Mouse (Mus musculus): Measurements from ENCODE around the gene Dnm3. TPM values are rescaled to one million over a fixed set of nuclear protein-coding genes. Genes with fewer than 3 reads are reported as not detected.

Gene Dnm3
- polyA plus RNA-seq, 1 experiment, result 0.43 TPM

DNA sequence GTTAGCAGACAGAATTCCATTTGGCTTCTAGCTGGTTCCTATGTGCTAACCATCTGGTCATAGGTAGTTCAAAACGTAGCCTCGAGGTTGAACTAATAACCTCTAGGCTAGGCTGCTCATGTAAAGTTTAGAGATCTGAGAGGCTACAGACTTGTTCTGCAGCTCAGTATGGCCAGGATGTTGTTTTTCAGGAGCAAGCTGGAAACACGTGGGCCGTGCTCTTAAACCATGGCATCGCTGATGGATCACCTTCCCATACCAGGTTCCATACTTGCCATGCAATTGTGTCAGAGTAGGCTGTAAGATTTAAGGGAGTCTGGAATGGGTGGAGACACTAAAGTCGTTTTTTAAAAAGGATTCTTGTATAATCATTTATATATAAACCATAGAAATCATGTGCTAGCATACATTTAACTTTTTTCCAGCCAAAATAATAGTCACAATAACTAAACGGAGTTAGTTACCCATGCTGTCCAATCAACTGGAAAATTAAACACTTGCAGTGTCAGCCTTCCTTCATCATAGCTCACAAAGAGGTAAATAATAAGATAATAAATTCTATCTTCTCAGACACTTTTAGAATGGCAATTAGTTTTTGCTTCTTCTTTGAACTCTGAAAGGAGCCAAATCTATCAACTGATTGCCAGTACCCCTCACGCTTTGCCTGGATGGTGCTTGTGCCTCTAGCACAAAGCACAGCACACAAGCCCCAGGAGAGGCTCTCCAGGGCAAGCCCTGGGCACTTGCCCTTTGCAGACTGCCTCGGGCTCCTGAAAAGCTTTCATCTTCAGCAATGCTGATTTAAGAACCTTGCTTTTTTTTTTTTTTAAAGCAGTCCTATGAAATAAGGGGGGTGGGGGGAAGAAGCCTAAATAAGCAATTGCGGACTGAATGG, 486.9 kb downstream of the Dnm3 start:
- 87% methylated on average over 10 of the region's 10 CpGs for WGBS
- H3K4me1 ChIP-seq (ENCODE audit: control insufficient read depth, insufficient read depth, insufficient read length), result no peaks in the 10 kb centered on the region
- DNase-seq (ENCODE audit: low read depth in 1 of 2, low spot score in 2 of 2), result no peak
- TF ChIP-seq CTCF (IDR thresholded peaks at IDR 0.05; ENCODE audit: extremely low read depth, insufficient read depth, insufficient read length, insufficient replicate concordance) (no peak), POLR2A (IDR thresholded peaks at IDR 0.05; ENCODE audit: low read depth, low read length) (no peak)
- no peaks in the 10 kb centered on the region for H3K36me3 ChIP-seq (ENCODE audit: control insufficient read depth, insufficient read depth, low read length)
- no peak overlapping the region for H3K4me3 ChIP-seq (ENCODE audit: extremely low read depth, insufficient read depth, insufficient read length)
- no peaks in the 10 kb centered on the region for H3K27me3 ChIP-seq (ENCODE audit: control insufficient read depth, insufficient read depth, low read length)
- no peak overlapping the region for H3K27ac ChIP-seq (ENCODE audit: insufficient read depth, low read length)

GRCm38 (mm10) chr1:161983979-161984566, 493.8 kb downstream of the Dnm3 start:
- WGBS, result 85% methylated on average over 4 of the region's 4 CpGs
- Histone ChIP-seq H3K4me1 (ENCODE audit: control insufficient read depth, insufficient read depth, insufficient read length) (no peaks in the 10 kb centered on the region), H3K27ac (ENCODE audit: insufficient read depth, low read length) (no peak overlapping the region), H3K27me3 (ENCODE audit: control insufficient read depth, insufficient read depth, low read length) (no peaks in the 10 kb centered on the region; the same call in 1 of the 2 replicates), H3K4me3 (ENCODE audit: extremely low read depth, insufficient read depth, insufficient read length) (no peak overlapping the region), H3K36me3 (ENCODE audit: control insufficient read depth, insufficient read depth, low read length) (no peaks in the 10 kb centered on the region)
- no peak for DNase-seq (ENCODE audit: low read depth in 1 of 2, low spot score in 2 of 2)
- no peak for TF ChIP-seq CTCF (IDR thresholded peaks at IDR 0.05; ENCODE audit: extremely low read depth, insufficient read depth, insufficient read length, insufficient replicate concordance)
- TF ChIP-seq POLR2A (IDR thresholded peaks at IDR 0.05; ENCODE audit: low read depth, low read length), result no peak

DNA sequence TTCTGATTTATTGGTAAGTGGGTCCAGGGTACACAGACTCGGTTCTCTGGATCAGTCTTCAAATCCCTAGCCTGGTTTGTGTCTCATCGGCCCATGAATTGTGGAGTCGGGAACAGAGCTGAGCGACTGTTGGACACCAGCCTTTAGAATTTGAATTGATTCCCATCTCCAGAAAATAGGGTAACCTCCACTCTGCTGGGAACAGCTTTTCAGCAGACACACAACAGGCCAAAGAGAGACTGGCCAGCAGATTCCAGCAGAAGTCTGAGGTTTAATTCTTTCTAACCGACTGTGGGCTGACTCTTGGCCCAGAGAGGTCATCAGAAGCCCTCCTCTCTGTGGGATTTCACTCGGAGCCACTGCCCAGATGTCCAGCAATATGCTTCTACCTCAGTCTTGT, 494.4 kb downstream of the Dnm3 start:
- Histone ChIP-seq H3K27ac (ENCODE audit: insufficient read depth, low read length) (no peak overlapping the region), H3K4me3 (ENCODE audit: extremely low read depth, insufficient read depth, insufficient read length) (no peak overlapping the region), H3K4me1 (ENCODE audit: control insufficient read depth, insufficient read depth, insufficient read length) (no peaks in the 10 kb centered on the region), H3K27me3 (ENCODE audit: control insufficient read depth, insufficient read depth, low read length) (no peaks in the 10 kb centered on the region; the same call in 1 of the 2 replicates), H3K36me3 (ENCODE audit: control insufficient read depth, insufficient read depth, low read length) (no peaks in the 10 kb centered on the region)
- TF ChIP-seq POLR2A (IDR thresholded peaks at IDR 0.05; ENCODE audit: low read depth, low read length) (no peak), CTCF (IDR thresholded peaks at IDR 0.05; ENCODE audit: extremely low read depth, insufficient read depth, insufficient read length, insufficient replicate concordance) (no peak)
- no peak for DNase-seq (ENCODE audit: low read depth in 1 of 2, low spot score in 2 of 2)
- 83% methylated on average over 6 of the region's 6 CpGs for WGBS

DNA sequence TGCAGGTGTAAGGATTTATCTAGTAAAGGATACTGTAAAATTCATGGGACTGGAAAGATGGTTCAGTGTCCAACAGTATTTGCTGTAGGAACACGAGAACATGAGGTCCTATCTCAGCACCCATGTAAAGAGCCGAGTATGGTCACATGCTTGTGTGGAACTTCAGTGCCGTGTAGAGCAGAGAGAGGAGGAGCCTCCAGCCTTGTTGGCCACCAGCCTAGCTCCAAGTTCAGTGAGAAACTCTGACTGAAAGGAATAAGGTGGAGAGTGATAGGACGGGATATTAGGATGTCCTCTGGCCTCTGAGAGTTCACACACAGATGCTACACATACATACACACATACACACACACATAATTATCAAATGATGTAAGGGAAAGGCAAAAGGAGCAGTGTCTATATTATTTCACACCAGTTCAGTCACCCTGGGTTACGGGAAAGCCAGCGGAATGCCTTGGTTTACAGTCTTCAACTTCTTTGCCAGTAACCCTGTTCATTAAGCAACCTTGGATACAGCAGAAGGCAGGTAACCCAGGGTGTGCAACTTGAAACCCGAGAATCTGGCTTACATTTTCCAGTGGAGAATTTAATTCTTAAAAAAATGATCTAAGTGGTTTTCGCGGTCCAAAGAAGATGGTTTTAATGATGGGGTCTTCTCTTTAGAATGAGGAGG, 497.1 kb downstream of the Dnm3 start:
- TF ChIP-seq POLR2A (IDR thresholded peaks at IDR 0.05; ENCODE audit: low read depth, low read length) (no peak), CTCF (IDR thresholded peaks at IDR 0.05; ENCODE audit: extremely low read depth, insufficient read depth, insufficient read length, insufficient replicate concordance) (no peak)
- no peak overlapping the region for H3K27ac ChIP-seq (ENCODE audit: insufficient read depth, low read length)
- H3K36me3 ChIP-seq (ENCODE audit: control insufficient read depth, insufficient read depth, low read length), result no peaks in the 10 kb centered on the region
- H3K4me3 ChIP-seq (ENCODE audit: extremely low read depth, insufficient read depth, insufficient read length), result no peak overlapping the region
- DNase-seq (ENCODE audit: low read depth in 1 of 2, low spot score in 2 of 2), result no peak
- no peaks in the 10 kb centered on the region; the same call in 1 of the 2 replicates for H3K27me3 ChIP-seq (ENCODE audit: control insufficient read depth, insufficient read depth, low read length)
- 87% methylated on average over 9 of the region's 9 CpGs for WGBS
- H3K4me1 ChIP-seq (ENCODE audit: control insufficient read depth, insufficient read depth, insufficient read length), result no peaks in the 10 kb centered on the region

GRCm38 (mm10) chr1:161980046-161980445, 497.8 kb downstream of the Dnm3 start:
- H3K27me3 ChIP-seq (ENCODE audit: control insufficient read depth, insufficient read depth, low read length), result no peaks in the 10 kb centered on the region; the same call in 1 of the 2 replicates
- 84% methylated on average over 2 of the region's 2 CpGs for WGBS
- no peak overlapping the region for H3K4me3 ChIP-seq (ENCODE audit: extremely low read depth, insufficient read depth, insufficient read length)
- TF ChIP-seq POLR2A (IDR thresholded peaks at IDR 0.05; ENCODE audit: low read depth, low read length) (no peak), CTCF (IDR thresholded peaks at IDR 0.05; ENCODE audit: extremely low read depth, insufficient read depth, insufficient read length, insufficient replicate concordance) (no peak)
- no peak overlapping the region for H3K27ac ChIP-seq (ENCODE audit: insufficient read depth, low read length)
- DNase-seq (ENCODE audit: low read depth in 1 of 2, low spot score in 2 of 2), result no peak
- H3K36me3 ChIP-seq (ENCODE audit: control insufficient read depth, insufficient read depth, low read length), result no peaks in the 10 kb centered on the region
- H3K4me1 ChIP-seq (ENCODE audit: control insufficient read depth, insufficient read depth, insufficient read length), result no peaks in the 10 kb centered on the region

GRCm38 (mm10) chr1:161979536-161979935, 498.3 kb downstream of the Dnm3 start, which contains the start of gene 4930558K02Rik:
Gene 4930558K02Rik, minus strand, starts transcription at chr1:161979636.
- WGBS, result 85% methylated on average over 1 of the region's 1 CpGs

More at GRCm38 (mm10) chr1:161979536-161979935, 498.3 kb downstream of the Dnm3 start, which contains the start of gene 4930558K02Rik:
- Histone ChIP-seq H3K27ac (ENCODE audit: insufficient read depth, low read length) (no peak within 1 kb of the TSS), H3K4me3 (ENCODE audit: extremely low read depth, insufficient read depth, insufficient read length) (no peak within 1 kb of the TSS), H3K4me1 (ENCODE audit: control insufficient read depth, insufficient read depth, insufficient read length) (no peaks in the 10 kb centered on the region), H3K27me3 (ENCODE audit: control insufficient read depth, insufficient read depth, low read length) (no peaks in the 10 kb centered on the region; the same call in 1 of the 2 replicates), H3K36me3 (ENCODE audit: control insufficient read depth, insufficient read depth, low read length) (no peaks in the 10 kb centered on the region)
- no peak for DNase-seq (ENCODE audit: low read depth in 1 of 2, low spot score in 2 of 2)
- no peak for TF ChIP-seq CTCF (IDR thresholded peaks at IDR 0.05; ENCODE audit: extremely low read depth, insufficient read depth, insufficient read length, insufficient replicate concordance)
- TF ChIP-seq POLR2A (IDR thresholded peaks at IDR 0.05; ENCODE audit: low read depth, low read length), result no peak
